Mouse (Mus musculus): ENCODE results near the gene Mitf. TPM values are rescaled to one million over a fixed set of nuclear protein-coding genes. Genes with fewer than 3 reads are reported as not detected.

Mitf gene
- total and polyA plus RNA-seq, 3 experiments = 0.33 TPM; not detected in 2

- DNase-seq (ENCODE audit: low spot score) (no peak), ATAC-seq (ENCODE audit: extremely low read depth, insufficient number of reproducible peaks, low FRiP score, poor library complexity, severe bottlenecking) (no peak)
- H3K36me3 ChIP-seq (replicated peaks) = no peaks in the 10 kb centered on the region
Measured at GRCm38 (mm10) chr6:97839568-97839967, 32.7 kb downstream of the Mitf start.

DNA sequence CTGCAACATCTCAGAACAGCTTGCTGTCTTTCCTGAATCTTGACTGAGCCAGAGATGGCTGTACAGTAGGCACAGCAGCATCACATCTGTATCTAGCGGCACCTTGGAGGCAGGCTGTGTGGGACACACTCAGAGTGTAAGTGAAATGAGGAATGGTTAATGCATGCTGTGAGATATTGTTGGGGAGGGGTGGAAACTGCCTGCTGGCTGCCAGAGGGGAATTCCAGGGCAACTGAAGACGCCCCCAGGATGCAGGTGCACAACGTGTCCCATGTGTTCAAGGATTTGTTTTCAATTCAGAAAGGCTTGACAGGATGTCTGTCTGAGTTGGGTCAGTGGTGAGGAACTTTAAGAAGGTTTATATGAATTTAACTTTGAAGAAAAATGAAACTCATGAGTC lies 37.3 kb downstream of the Mitf start:
- no peaks in the 10 kb centered on the region for H3K4me1 ChIP-seq (ENCODE audit: insufficient read depth, low read depth, low read length)
- H3K4me3 ChIP-seq (ENCODE audit: low read depth, low read length) = no peak overlapping the region
- H3K9me3 ChIP-seq (replicated peaks) = peaks cover 44% of the 10 kb centered on the region
- TF ChIP-seq TAL1 (conservative IDR thresholded peaks at IDR 0.05; ENCODE audit: low read depth, low read length) (no peak), POLR2AphosphoS5 (IDR thresholded peaks at IDR 0.05; ENCODE audit: insufficient replicate concordance, low read depth, low read length) (no peak), GATA1 (IDR thresholded peaks at IDR 0.05; ENCODE audit: borderline replicate concordance, low read length) (no peak), CTCF (IDR thresholded peaks at IDR 0.05; ENCODE audit: low read depth, low read length) (no peak), GATA2 (IDR thresholded peaks at IDR 0.05; ENCODE audit: borderline replicate concordance, low read depth, low read length) (no peak)
- H3K27me3 ChIP-seq (ENCODE audit: insufficient read depth, low read length) = no peaks in the 10 kb centered on the region
- DNase-seq (ENCODE audit: low spot score) (no peak), ATAC-seq (ENCODE audit: extremely low read depth, insufficient number of reproducible peaks, low FRiP score, poor library complexity, severe bottlenecking) (no peak)
- no peaks in the 10 kb centered on the region for H3K36me3 ChIP-seq (replicated peaks)

More at GRCm38 (mm10) chr6:97839568-97839967, 32.7 kb downstream of the Mitf start:
- Histone ChIP-seq H3K4me3 (ENCODE audit: low read depth, low read length) (no peak overlapping the region), H3K4me1 (ENCODE audit: insufficient read depth, low read depth, low read length) (no peaks in the 10 kb centered on the region), H3K9me3 (replicated peaks) (peaks cover 35% of the 10 kb centered on the region), H3K27me3 (ENCODE audit: insufficient read depth, low read length) (no peaks in the 10 kb centered on the region)
- TF ChIP-seq GATA2 (IDR thresholded peaks at IDR 0.05; ENCODE audit: borderline replicate concordance, low read depth, low read length) = no peak
- no peak for TF ChIP-seq TAL1 (conservative IDR thresholded peaks at IDR 0.05; ENCODE audit: low read depth, low read length)
- no peak for TF ChIP-seq GATA1 (IDR thresholded peaks at IDR 0.05; ENCODE audit: borderline replicate concordance, low read length)
- no peak for TF ChIP-seq POLR2AphosphoS5 (IDR thresholded peaks at IDR 0.05; ENCODE audit: insufficient replicate concordance, low read depth, low read length)
- no peak for TF ChIP-seq CTCF (IDR thresholded peaks at IDR 0.05; ENCODE audit: low read depth, low read length)

DNA sequence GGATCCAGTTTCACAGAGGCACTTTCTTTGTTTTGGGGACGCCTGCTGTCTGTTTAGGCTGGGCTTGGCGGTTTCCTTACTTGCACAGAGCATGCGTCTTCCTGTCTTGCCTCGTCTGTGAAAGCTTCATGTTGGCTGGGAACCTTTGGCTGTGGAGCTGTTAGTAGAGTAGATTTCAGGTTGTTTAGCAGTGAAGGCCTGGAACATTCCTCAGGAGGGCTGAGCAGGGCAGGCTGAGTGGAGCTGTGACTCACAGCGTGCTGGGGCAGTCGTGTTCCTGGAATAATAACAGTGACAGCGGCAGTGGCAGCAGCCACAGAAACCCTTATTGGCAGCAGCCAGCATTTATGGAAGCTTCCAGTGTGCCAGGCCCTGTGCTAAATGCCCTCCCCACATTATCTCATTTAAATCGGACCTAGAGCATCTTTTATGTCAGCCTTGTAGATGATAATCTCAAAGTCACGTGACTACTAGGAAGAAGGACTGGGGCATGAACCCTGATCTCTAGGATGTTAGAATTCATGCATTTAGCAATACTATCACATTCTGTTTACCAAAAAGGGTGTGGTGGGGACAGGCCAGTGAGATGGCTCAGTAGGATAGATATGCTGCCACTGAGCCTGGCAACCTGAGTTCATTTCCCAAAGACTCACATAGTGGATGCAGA lies 41.5 kb downstream of the Mitf start:
- H3K36me3 ChIP-seq (replicated peaks) = no peaks in the 10 kb centered on the region
- H3K4me3 ChIP-seq (ENCODE audit: low read depth, low read length) = no peak overlapping the region
- DNase-seq (ENCODE audit: low spot score) (no peak), ATAC-seq (ENCODE audit: extremely low read depth, insufficient number of reproducible peaks, low FRiP score, poor library complexity, severe bottlenecking) (no peak)
- H3K9me3 ChIP-seq (replicated peaks) = peaks cover 50% of the 10 kb centered on the region
- H3K4me1 ChIP-seq (ENCODE audit: insufficient read depth, low read depth, low read length) = no peaks in the 10 kb centered on the region
- H3K27me3 ChIP-seq (ENCODE audit: insufficient read depth, low read length) = no peaks in the 10 kb centered on the region
- TF ChIP-seq GATA2 (IDR thresholded peaks at IDR 0.05; ENCODE audit: borderline replicate concordance, low read depth, low read length) (no peak), CTCF (IDR thresholded peaks at IDR 0.05; ENCODE audit: low read depth, low read length) (no peak), GATA1 (IDR thresholded peaks at IDR 0.05; ENCODE audit: borderline replicate concordance, low read length) (no peak), POLR2AphosphoS5 (IDR thresholded peaks at IDR 0.05; ENCODE audit: insufficient replicate concordance, low read depth, low read length) (no peak), TAL1 (conservative IDR thresholded peaks at IDR 0.05; ENCODE audit: low read depth, low read length) (no peak)

- H3K4me3 ChIP-seq (ENCODE audit: low read depth, low read length) = no peak overlapping the region
- ATAC-seq (ENCODE audit: extremely low read depth, insufficient number of reproducible peaks, low FRiP score, poor library complexity, severe bottlenecking) = no peak
Measured at GRCm38 (mm10) chr6:97854236-97854635, 47.4 kb downstream of the Mitf start.

GRCm38 (mm10) chr6:97855420-97856170 lies 48.7 kb downstream of the Mitf start:
- peaks cover 39% of the 10 kb centered on the region for H3K9me3 ChIP-seq (replicated peaks)
- H3K36me3 ChIP-seq (replicated peaks) = no peaks in the 10 kb centered on the region
- no peak overlapping the region for H3K4me3 ChIP-seq (ENCODE audit: low read depth, low read length)
- DNase-seq (ENCODE audit: low spot score) (no peak), ATAC-seq (ENCODE audit: extremely low read depth, insufficient number of reproducible peaks, low FRiP score, poor library complexity, severe bottlenecking) (no peak)
- no peaks in the 10 kb centered on the region for H3K4me1 ChIP-seq (ENCODE audit: insufficient read depth, low read depth, low read length)
- no peaks in the 10 kb centered on the region for H3K27me3 ChIP-seq (ENCODE audit: insufficient read depth, low read length)
- TF ChIP-seq CTCF (IDR thresholded peaks at IDR 0.05; ENCODE audit: low read depth, low read length) = no peak
- TF ChIP-seq TAL1 (conservative IDR thresholded peaks at IDR 0.05; ENCODE audit: low read depth, low read length) = no peak
- TF ChIP-seq GATA2 (IDR thresholded peaks at IDR 0.05; ENCODE audit: borderline replicate concordance, low read depth, low read length) = no peak
- no peak for TF ChIP-seq GATA1 (IDR thresholded peaks at IDR 0.05; ENCODE audit: borderline replicate concordance, low read length)
- no peak for TF ChIP-seq POLR2AphosphoS5 (IDR thresholded peaks at IDR 0.05; ENCODE audit: insufficient replicate concordance, low read depth, low read length)

More at GRCm38 (mm10) chr6:97854236-97854635, 47.4 kb downstream of the Mitf start:
- no peak for TF ChIP-seq GATA2 (IDR thresholded peaks at IDR 0.05; ENCODE audit: borderline replicate concordance, low read depth, low read length)
- no peak for TF ChIP-seq POLR2AphosphoS5 (IDR thresholded peaks at IDR 0.05; ENCODE audit: insufficient replicate concordance, low read depth, low read length)
- TF ChIP-seq TAL1 (conservative IDR thresholded peaks at IDR 0.05; ENCODE audit: low read depth, low read length) = no peak
- no peak for TF ChIP-seq GATA1 (IDR thresholded peaks at IDR 0.05; ENCODE audit: borderline replicate concordance, low read length)
- TF ChIP-seq CTCF (IDR thresholded peaks at IDR 0.05; ENCODE audit: low read depth, low read length) = no peak
- no peaks in the 10 kb centered on the region for H3K36me3 ChIP-seq (replicated peaks)
- H3K27me3 ChIP-seq (ENCODE audit: insufficient read depth, low read length) = no peaks in the 10 kb centered on the region
- no peak for DNase-seq (ENCODE audit: low spot score)
- no peaks in the 10 kb centered on the region for H3K4me1 ChIP-seq (ENCODE audit: insufficient read depth, low read depth, low read length)
- H3K9me3 ChIP-seq (replicated peaks) = peaks cover 44% of the 10 kb centered on the region

- no peak for DNase-seq (ENCODE audit: low spot score)
- Histone ChIP-seq H3K9me3 (replicated peaks) (peaks cover 40% of the 10 kb centered on the region), H3K4me3 (ENCODE audit: low read depth, low read length) (no peak overlapping the region), H3K27me3 (ENCODE audit: insufficient read depth, low read length) (no peaks in the 10 kb centered on the region), H3K36me3 (replicated peaks) (no peaks in the 10 kb centered on the region), H3K4me1 (ENCODE audit: insufficient read depth, low read depth, low read length) (no peaks in the 10 kb centered on the region)
- no peak for ATAC-seq (ENCODE audit: extremely low read depth, insufficient number of reproducible peaks, low FRiP score, poor library complexity, severe bottlenecking)
- TF ChIP-seq TAL1 (conservative IDR thresholded peaks at IDR 0.05; ENCODE audit: low read depth, low read length) (no peak), GATA2 (IDR thresholded peaks at IDR 0.05; ENCODE audit: borderline replicate concordance, low read depth, low read length) (no peak), GATA1 (IDR thresholded peaks at IDR 0.05; ENCODE audit: borderline replicate concordance, low read length) (no peak), POLR2AphosphoS5 (IDR thresholded peaks at IDR 0.05; ENCODE audit: insufficient replicate concordance, low read depth, low read length) (no peak), CTCF (IDR thresholded peaks at IDR 0.05; ENCODE audit: low read depth, low read length) (no peak)
Measured at GRCm38 (mm10) chr6:97856502-97856901, 49.6 kb downstream of the Mitf start.
